Mouse (Mus musculus) ZHBTc4 (cell line): ENCODE measurements at regions not wholly inside any gene's neighbourhood (a gene's known extent, or its start where the extent isn't known, plus 50 kb on each side); places are given as distances from the start of the nearest gene placed in this dataset.
"Not testable (repeated sequence)": the region's sequence is repeated elsewhere in the genome, so short reads cannot be mapped to it uniquely, and the experiment has no call there.

Source experiments
- DNase-seq: peaks from one replicate; pipeline ENCODE4 v3.0.0-alpha.2; 2011; ENCODE audit warnings: low read depth, low spot score

- DNase-seq: no peak
These were observed 55.6 kb upstream of the Zfp366 start for GRCm38 (mm10) chr13:99128979-99129378.

GRCm38 (mm10) chr13:99128284-99128691 is 56.3 kb upstream of the Zfp366 start:
- DNase-seq: no peak

GRCm38 (mm10) chr13:99127716-99128115 is 56.9 kb upstream of the Zfp366 start:
- no peak for DNase-seq

GRCm38 (mm10) chr13:99126971-99127370 is 57.7 kb upstream of the Zfp366 start:
- DNase-seq: not testable (repeated sequence)

- DNase-seq: no peak
These were observed 58.1 kb upstream of the Zfp366 start for GRCm38 (mm10) chr13:99126538-99126937.

GRCm38 (mm10) chr13:99125946-99126345 is 58.7 kb upstream of the Zfp366 start:
- DNase-seq: no peak

- DNase-seq: peak; percentile 30
These were observed 59.6 kb upstream of the Zfp366 start for GRCm38 (mm10) chr13:99124894-99125570.

GRCm38 (mm10) chr13:99124141-99124540 is 60.5 kb upstream of the Zfp366 start:
- no peak for DNase-seq

- peak; percentile 30 for DNase-seq
These were observed 61.0 kb upstream of the Zfp366 start for GRCm38 (mm10) chr13:99123476-99124140.

GRCm38 (mm10) chr13:99122539-99122938 is 62.1 kb upstream of the Zfp366 start:
- not testable (repeated sequence) for DNase-seq

- no peak for DNase-seq
These were observed 63.5 kb upstream of the Zfp366 start for GRCm38 (mm10) chr13:99121096-99121495.

GRCm38 (mm10) chr13:99119941-99120340 is 64.7 kb upstream of the Zfp366 start:
- DNase-seq: no peak

- no peak for DNase-seq
These were observed 65.7 kb upstream of the Zfp366 start for GRCm38 (mm10) chr13:99118901-99119300.

- DNase-seq: no peak
These were observed 69.1 kb upstream of the Zfp366 start for GRCm38 (mm10) chr13:99115541-99115940.

- DNase-seq: no peak
These were observed 70.1 kb upstream of the Zfp366 start for GRCm38 (mm10) chr13:99114565-99114964.

GRCm38 (mm10) chr13:99111736-99112386 is 72.8 kb upstream of the Zfp366 start:
- DNase-seq: peak; percentile 73

GRCm38 (mm10) chr13:99107983-99108382 is 76.6 kb upstream of the Zfp366 start:
- DNase-seq: no peak

- DNase-seq: peak; percentile 25
These were observed 82.4 kb upstream of the Zfp366 start for GRCm38 (mm10) chr13:99102089-99102681.

GRCm38 (mm10) chr13:99100430-99101409 is 83.9 kb upstream of the Zfp366 start:
- DNase-seq: peak; percentile 70

GRCm38 (mm10) chr13:99099794-99100429 is 84.7 kb upstream of the Zfp366 start:
- no peak for DNase-seq

- DNase-seq: peak; percentile 53
These were observed 85.4 kb upstream of the Zfp366 start for GRCm38 (mm10) chr13:99099226-99099625.
